Mouse (Mus musculus) CD4-positive, CD25-positive, alpha-beta regulatory T cell, adult 4 months (primary cell): ENCODE results near the gene Gad1. TPM values are rescaled to one million over a fixed set of nuclear protein-coding genes. Genes with fewer than 3 reads are reported as not detected.
A peak's percentile ranks its signal among the peaks of the same experiment; 100 is the strongest.
"Not testable (repeated sequence)": the region's sequence is repeated elsewhere in the genome, so short reads cannot be mapped to it uniquely, and the experiment has no call there.

ENCODE experiments used
- ATAC-seq: one replicate; pipeline ENCODE4 v1.8.0; 2017
- polyA plus RNA-seq, 2 experiments: library from polyadenylated mRNA; unstranded; fragments of 100-300 nt; shearing (Covaris generic); gene quantifications; one replicate each; pipeline ENCODE4 v1.2.1; 2017

Gad1 gene
- polyA plus RNA-seq: under 1 TPM in 1 of 2 experiments, not detected in 1; 0.33 TPM

GRCm38 (mm10) chr2:70552772-70553171 lies at the start of gene Gad1:
TSS of gene Gad1 (plus strand) at chr2:70553072.
- no peak for ATAC-seq

- ATAC-seq: no peak
Observed at GRCm38 (mm10) chr2:70503436-70503835, 49.4 kb upstream of the Gad1 start.

GRCm38 (mm10) chr2:70505229-70505628 lies 47.6 kb upstream of the Gad1 start:
- no peak for ATAC-seq

- no peak for ATAC-seq
Observed at GRCm38 (mm10) chr2:70505896-70506295, 47.0 kb upstream of the Gad1 start.

GRCm38 (mm10) chr2:70506372-70506771 lies 46.5 kb upstream of the Gad1 start:
- no peak for ATAC-seq

- no peak for ATAC-seq
Observed at GRCm38 (mm10) chr2:70508496-70508895, 44.4 kb upstream of the Gad1 start, which contains the start of gene Erich2. TSS of gene Erich2 (plus strand) at chr2:70508819.

GRCm38 (mm10) chr2:70509021-70509632 lies 43.7 kb upstream of the Gad1 start:
- no peak for ATAC-seq

GRCm38 (mm10) chr2:70538283-70538682 lies 14.6 kb upstream of the Gad1 start:
- ATAC-seq: not testable (repeated sequence)

GRCm38 (mm10) chr2:70550671-70551070 lies 2.2 kb upstream of the Gad1 start:
- no peak for ATAC-seq

- ATAC-seq: peak; percentile 39
Observed at GRCm38 (mm10) chr2:70551446-70551845, 1.4 kb upstream of the Gad1 start.

GRCm38 (mm10) chr2:70552067-70552598 lies 739 bp upstream of the Gad1 start:
- ATAC-seq: no peak

GRCm38 (mm10) chr2:70553826-70554225 lies 954 bp downstream of the Gad1 start:
- no peak for ATAC-seq

- ATAC-seq: peak; percentile 59
Observed at GRCm38 (mm10) chr2:70558112-70558842, 5.4 kb downstream of the Gad1 start.

GRCm38 (mm10) chr2:70558843-70559451 lies 6.1 kb downstream of the Gad1 start:
- peak; percentile 50 for ATAC-seq

GRCm38 (mm10) chr2:70559520-70559919 lies 6.6 kb downstream of the Gad1 start:
- ATAC-seq: peak; percentile 83

- ATAC-seq: no peak
Observed at GRCm38 (mm10) chr2:70561077-70561795, 8.4 kb downstream of the Gad1 start.

- ATAC-seq: no peak
Observed at GRCm38 (mm10) chr2:70562011-70562491, 9.2 kb downstream of the Gad1 start.

GRCm38 (mm10) chr2:70562611-70562980 lies 9.7 kb downstream of the Gad1 start:
- no peak for ATAC-seq

GRCm38 (mm10) chr2:70562981-70563671 lies 10.3 kb downstream of the Gad1 start:
- no peak for ATAC-seq

- ATAC-seq: no peak
Observed at GRCm38 (mm10) chr2:70563721-70564645, 11.1 kb downstream of the Gad1 start.
